Comparison of ENCODE assay signal across 17 mouse cellular contexts in the genomic region with DNA sequence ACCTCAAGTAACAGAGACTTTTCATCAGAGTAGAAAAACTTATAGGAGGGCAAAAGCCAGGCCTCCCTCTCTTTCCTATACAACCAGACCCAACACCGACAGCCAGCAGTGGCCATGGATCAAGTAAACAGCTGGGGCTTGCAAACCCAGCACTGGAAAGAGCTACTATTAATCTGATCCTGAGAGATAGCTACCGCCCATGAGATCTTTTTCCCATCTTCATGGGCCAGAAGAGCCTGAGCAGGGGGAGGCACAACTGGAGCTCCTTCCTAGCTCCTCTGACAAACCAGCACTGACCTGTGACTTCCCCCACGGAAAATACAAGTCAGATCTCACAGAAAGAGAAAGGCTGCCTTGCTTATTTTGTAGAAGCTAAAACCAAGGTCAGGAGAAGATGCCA.
"Had no signal": no experiment of that assay in that cellular context is flagged by ENCODE, and none has a peak within 500 bp of the region (broad histone marks: within the 10 kb centered on the region; RNA-seq: fewer than 3 reads in every experiment).

No protein-coding gene starts in this region.

- H3K4me3 ChIP-seq: lung, embryonic 15.5 days; megakaryocyte, embryonic 14.5 days; midbrain, embryonic 13.5 days; midbrain, embryonic 15.5 days; neural tube, embryonic 12.5 days; stomach, embryonic 15.5 days had no signal

- ATAC-seq: lung, postnatal 0 days; midbrain, embryonic 13.5 days; midbrain, embryonic 15.5 days had no signal

- H3K9me3 ChIP-seq: lung, embryonic 15.5 days; midbrain, embryonic 13.5 days; midbrain, embryonic 15.5 days; neural tube, embryonic 12.5 days; stomach, embryonic 15.5 days had no signal

- H3K36me3 ChIP-seq: lung, embryonic 15.5 days; midbrain, embryonic 13.5 days; midbrain, embryonic 15.5 days; neural tube, embryonic 12.5 days; stomach, embryonic 15.5 days had no signal

- H3K9ac ChIP-seq: lung, embryonic 15.5 days; midbrain, embryonic 13.5 days; midbrain, embryonic 15.5 days; neural tube, embryonic 12.5 days; stomach, embryonic 15.5 days had no signal

- H3K4me1 ChIP-seq: lung, embryonic 15.5 days; megakaryocyte, embryonic 14.5 days; midbrain, embryonic 13.5 days; midbrain, embryonic 15.5 days; neural tube, embryonic 12.5 days; stomach, embryonic 15.5 days had no signal

- DNase-seq: lung, adult 2 months; lung, postnatal 14 days; lung, postnatal 36 days; right cerebral cortex, postnatal 14 days; thymus, adult 2 months; thymus, postnatal 25 days; thymus, postnatal 4 days had no signal

- H3K27me3 ChIP-seq: lung, embryonic 15.5 days; megakaryocyte, embryonic 14.5 days; midbrain, embryonic 13.5 days; midbrain, embryonic 15.5 days; neural tube, embryonic 12.5 days; stomach, embryonic 15.5 days had no signal

- H3K4me2 ChIP-seq: lung, embryonic 15.5 days; midbrain, embryonic 11.5 days; midbrain, embryonic 13.5 days; midbrain, embryonic 15.5 days; neural tube, embryonic 12.5 days; stomach, embryonic 15.5 days had no signal

- H3K27ac ChIP-seq: lung, embryonic 15.5 days; macrophage; midbrain, embryonic 13.5 days; midbrain, embryonic 15.5 days; neural tube, embryonic 12.5 days; stomach, embryonic 15.5 days; stomach, postnatal 0 days had no signal
